Mouse (Mus musculus): ENCODE data around the gene Fbxl17. TPM values are rescaled to one million over a fixed set of nuclear protein-coding genes. Genes with fewer than 3 reads are reported as not detected.

The Fbxl17 gene
- total RNA-seq, 2 experiments from 2014 or later: 58.7 to 62.7 TPM

Small RNA genes lying within 50 kb of the gene (microRNA-seq; reads per million reads assigned to microRNA genes)
- 0 reads per million in 2 experiments for gene Gm24813
